In the genomic region with DNA sequence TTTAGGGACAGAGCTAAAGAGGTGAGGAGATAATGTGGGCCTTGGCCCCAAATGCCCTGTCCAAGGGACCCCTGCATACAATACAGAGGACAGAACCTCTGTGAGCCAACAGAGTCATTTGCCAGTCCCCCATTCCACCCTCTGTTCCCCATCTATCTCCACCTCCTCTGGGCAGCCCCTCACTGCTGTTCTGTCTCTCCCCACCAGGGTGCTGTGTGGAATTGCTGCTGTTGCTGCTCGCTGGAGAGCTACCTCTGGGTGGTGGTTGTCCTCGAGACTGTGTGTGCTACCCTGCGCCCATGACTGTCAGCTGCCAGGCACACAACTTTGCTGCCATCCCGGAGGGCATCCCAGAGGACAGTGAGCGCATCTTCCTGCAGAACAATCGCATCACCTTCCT, we compare ENCODE assay signal across 16 mouse cellular contexts.
A peak's percentile ranks its signal among the peaks of the same experiment; 100 is the strongest.
DNase-seq lines count a peak whose midpoint lies in the region; ATAC-seq and TF ChIP-seq lines count a peak whose summit lies in the region.
"Had no signal": no experiment of that assay in that cellular context is flagged by ENCODE, and none has a peak within 500 bp of the region (broad histone marks: within the 10 kb centered on the region; RNA-seq: fewer than 3 reads in every experiment).

No protein-coding gene starts in this region.

- no peak overlapping the region for H3K4me2 ChIP-seq in heart, postnatal 0 days (ENCODE audit: low read depth, low read length)
- H3K4me2 ChIP-seq in midbrain, embryonic 12.5 days (replicated peaks), result no peak overlapping the region
- no peak overlapping the region for H3K4me2 ChIP-seq in midbrain, embryonic 11.5 days
- H3K4me2 ChIP-seq: limb, embryonic 13.5 days had no signal

- H3K27me3 ChIP-seq in heart, postnatal 0 days (ENCODE audit: control insufficient read depth, insufficient read depth, low read length), result no peaks in the 10 kb centered on the region
- H3K27me3 ChIP-seq in midbrain, embryonic 12.5 days, result no peaks in the 10 kb centered on the region
- H3K27me3 ChIP-seq in midbrain, embryonic 11.5 days (ENCODE audit: control insufficient read depth, insufficient read depth, low read length), result no peaks in the 10 kb centered on the region
- H3K27me3 ChIP-seq: Patski had no signal

- TF ChIP-seq POLR2A in cortical plate, adult 2 months (IDR thresholded peaks at IDR 0.05; ENCODE audit: extremely low read depth, insufficient read depth, low read length), result no peak

- peak; percentile 38 for TF ChIP-seq CTCF in heart, postnatal 0 days (IDR thresholded peaks at IDR 0.05; ENCODE audit: low read depth)
- 0 out of 2 replicates have a peak, but pooled peaks have one; percentile 19 for TF ChIP-seq CTCF in cortical plate, adult 2 months (IDR thresholded peaks at IDR 0.05; ENCODE audit: extremely low read depth, insufficient read depth, low read length)

- H3K4me3 ChIP-seq in heart, postnatal 0 days (ENCODE audit: low read depth, low read length), result no peak overlapping the region
- H3K4me3 ChIP-seq in midbrain, embryonic 12.5 days, result no peak overlapping the region
- no peak overlapping the region for H3K4me3 ChIP-seq in midbrain, embryonic 11.5 days (ENCODE audit: low read depth, low read length)
- no peak overlapping the region for H3K4me3 ChIP-seq in cortical plate, adult 2 months (ENCODE audit: insufficient read depth, low read length)
- H3K4me3 ChIP-seq: limb, embryonic 13.5 days had no signal

- no peaks in the 10 kb centered on the region for H3K9me3 ChIP-seq in heart, postnatal 0 days (replicated peaks; ENCODE audit: control insufficient read depth, low read length)
- no peaks in the 10 kb centered on the region for H3K9me3 ChIP-seq in midbrain, embryonic 12.5 days
- no peaks in the 10 kb centered on the region for H3K9me3 ChIP-seq in midbrain, embryonic 11.5 days (ENCODE audit: control insufficient read depth, low read length)
- H3K9me3 ChIP-seq: limb, embryonic 13.5 days had no signal

- WGBS in heart, postnatal 0 days, result 72% methylated on average over 6 of the region's 6 CpGs
- WGBS in midbrain, embryonic 12.5 days, result 92% methylated on average over 6 of the region's 6 CpGs
- 90% methylated on average over 6 of the region's 6 CpGs for WGBS in midbrain, embryonic 11.5 days

- ATAC-seq in heart, postnatal 0 days (ENCODE audit: insufficient read depth, low read depth), result no peak
- no peak for ATAC-seq in midbrain, embryonic 12.5 days (ENCODE audit: low FRiP score, low read depth)
- ATAC-seq in midbrain, embryonic 11.5 days (ENCODE audit: low FRiP score), result no peak
- ATAC-seq: Patski had no signal

- H3K27ac ChIP-seq in heart, postnatal 0 days (ENCODE audit: low read depth), result no peak overlapping the region
- H3K27ac ChIP-seq in midbrain, embryonic 12.5 days (replicated peaks), result peak overlapping the region; percentile 67; the same call in 1 of the 2 replicates
- no peak overlapping the region; the same call in 1 of the 2 replicates for H3K27ac ChIP-seq in midbrain, embryonic 11.5 days (ENCODE audit: low read depth, low read length)
- no peak overlapping the region for H3K27ac ChIP-seq in cortical plate, adult 2 months (ENCODE audit: insufficient read depth, low read length)
- H3K27ac ChIP-seq: limb, embryonic 13.5 days had no signal

- H3K36me3 ChIP-seq in heart, postnatal 0 days (replicated peaks; ENCODE audit: control insufficient read depth, insufficient read depth, low read length), result peaks cover 14% of the 10 kb centered on the region
- H3K36me3 ChIP-seq in midbrain, embryonic 12.5 days, result no peaks in the 10 kb centered on the region
- H3K36me3 ChIP-seq in midbrain, embryonic 11.5 days (ENCODE audit: control insufficient read depth, insufficient read depth, low read length), result no peaks in the 10 kb centered on the region
- H3K36me3 ChIP-seq: limb, embryonic 13.5 days had no signal

- H3K9ac ChIP-seq in heart, postnatal 0 days (replicated peaks; ENCODE audit: low read depth, low read length), result no peak overlapping the region
- no peak overlapping the region for H3K9ac ChIP-seq in midbrain, embryonic 12.5 days (replicated peaks)
- H3K9ac ChIP-seq in midbrain, embryonic 11.5 days (ENCODE audit: low read length), result no peak overlapping the region
- H3K9ac ChIP-seq: limb, embryonic 13.5 days had no signal

- intact Hi-C loops in left cerebral cortex, postnatal 25 days (cut with DNase I), result no loop called here

- peaks cover 41% of the 10 kb centered on the region for H3K4me1 ChIP-seq in heart, postnatal 0 days (ENCODE audit: control insufficient read depth, insufficient read depth)
- peaks cover 44% of the 10 kb centered on the region for H3K4me1 ChIP-seq in midbrain, embryonic 12.5 days
- peaks cover 8% of the 10 kb centered on the region for H3K4me1 ChIP-seq in midbrain, embryonic 11.5 days (ENCODE audit: control insufficient read depth, insufficient read depth, low read length)
- peaks cover 9% of the 10 kb centered on the region for H3K4me1 ChIP-seq in cortical plate, adult 2 months (ENCODE audit: control insufficient read depth, insufficient read depth, low read length)

- no peak for DNase-seq in heart, postnatal 0 days (ENCODE audit: low spot score)
- DNase-seq in heart, adult 8-10 months (ENCODE audit: low spot score), result no peak
- no peak for DNase-seq in midbrain, embryonic 11.5 days (ENCODE audit: low spot score, missing footprints)
- peak; percentile 57 for DNase-seq in retina, postnatal 1 day
- DNase-seq in left cerebral cortex, postnatal 25 days (ENCODE audit: low spot score in 2 of 2), result no peak
- DNase-seq in adrenal gland, postnatal 14 days, result no peak
- DNase-seq: adrenal gland, postnatal 10 days; cerebellum, adult 11 months; gastrocnemius, postnatal 36 days; kidney, adult 8-10 months; lung, postnatal 14 days; thymus, adult 18-20 months had no signal

- no peak for TF ChIP-seq EP300 in heart, postnatal 0 days (IDR thresholded peaks at IDR 0.05; ENCODE audit: low read depth)
